Mouse (Mus musculus) heart, embryonic 12.5 days (tissue): ENCODE data around the gene St13. TPM values are rescaled to one million over a fixed set of nuclear protein-coding genes. Genes with fewer than 3 reads are reported as not detected.
A peak's percentile ranks its signal among the peaks of the same experiment; 100 is the strongest.
"Not testable (repeated sequence)": the region's sequence is repeated elsewhere in the genome, so short reads cannot be mapped to it uniquely, and the experiment has no call there.

Experiments used
- ATAC-seq: fragments of 200-750 bp; cut with Nextera tagmentation; 2 replicates; pipeline ENCODE4 v1.8.0; 2017; ENCODE audit warnings: moderate TSS enrichment, moderate library complexity; ENCODE audit not compliant: insufficient number of reproducible peaks, low FRiP score
- H3K27ac ChIP-seq: fragments of 300-500 bp; sonication (generic); 2 replicates; pipeline ENCODE4 v1.5.1; 2016; ENCODE audit warnings: mild to moderate bottlenecking, moderate library complexity; ENCODE audit not compliant: poor library complexity, severe bottlenecking
- H3K27me3 ChIP-seq: fragments of 300-500 bp; sonication (generic); replicated peaks from 2 replicates; pipeline ENCODE4 v1.6.1; 2016; ENCODE audit warnings: mild to moderate bottlenecking, moderate library complexity
- H3K36me3 ChIP-seq: fragments of 300-500 bp; sonication (generic); 2 replicates; pipeline ENCODE4 v1.6.1; 2016; ENCODE audit warnings: mild to moderate bottlenecking, moderate library complexity
- H3K4me1 ChIP-seq: fragments of 300-500 bp; sonication (generic); replicated peaks from 2 replicates; pipeline ENCODE4 v1.6.1; 2016; ENCODE audit warnings: mild to moderate bottlenecking
- H3K4me2 ChIP-seq: fragments of 300-500 bp; sonication (generic); 2 replicates; pipeline ENCODE4 v1.6.1; 2016; ENCODE audit warnings: mild to moderate bottlenecking, moderate library complexity
- H3K4me3 ChIP-seq: fragments of 300-500 bp; sonication (generic); 2 replicates; pipeline ENCODE4 v1.5.1; 2016; ENCODE audit warnings: mild to moderate bottlenecking
- H3K9ac ChIP-seq: fragments of 300-500 bp; sonication (generic); 2 replicates; pipeline ENCODE4 v1.6.1; 2016; ENCODE audit warnings: mild to moderate bottlenecking, moderate library complexity
- H3K9me3 ChIP-seq: fragments of 300-500 bp; sonication (generic); replicated peaks from 2 replicates; pipeline ENCODE4 v1.6.1; 2016; ENCODE audit warnings: mild to moderate bottlenecking, moderate library complexity
- WGBS: fragments of 180-500 bp; shearing (Covaris S2); methylation state at CpG from one replicate; pipeline ENCODE4 v1.1.7; 2016; 5-methylcytosine and 5-hydroxymethylcytosine counted together
- polyA plus RNA-seq: library from polyadenylated mRNA; unstranded; fragments of >200 nt; fragmentation: Nextera tagmentation; extraction: Ambion mirVana; gene quantifications from 2 replicates; pipeline ENCODE4 v1.2.1, GENCODE M21; 2016

St13 gene
- polyA plus RNA-seq, result 150 TPM in 2 replicates

- H3K9me3 ChIP-seq, result no peaks in the 10 kb centered on the region
- peaks cover 11% of the 10 kb centered on the region for H3K36me3 ChIP-seq
- peaks cover 15% of the 10 kb centered on the region; the same call in 1 of the 2 replicates for H3K4me1 ChIP-seq
- H3K27me3 ChIP-seq, result no peaks in the 10 kb centered on the region
- peak within 1 kb of the TSS; percentile 91 for H3K27ac ChIP-seq
- under 1% methylated on average over 50 of the region's 50 CpGs for WGBS
- peak within 1 kb of the TSS; percentile 93 for H3K9ac ChIP-seq
- peak within 1 kb of the TSS; percentile 67 for H3K4me3 ChIP-seq
- peak; percentile 100 for ATAC-seq
- H3K4me2 ChIP-seq, result peak within 1 kb of the TSS; percentile 91
Observed at GRCm38 (mm10) chr15:81399638-81400315, at the start of gene St13, which contains the start of gene Xpnpep3. TSS of gene St13 (minus strand) at chr15:81400077. TSS of gene Xpnpep3 (plus strand) at chr15:81400138.

- H3K4me1 ChIP-seq, result 0 out of 2 replicates have a peak, but pooled peaks cover 3% of the 10 kb centered on the region
- H3K27me3 ChIP-seq, result no peaks in the 10 kb centered on the region
- H3K36me3 ChIP-seq, result peaks cover 35% of the 10 kb centered on the region
- no peak for ATAC-seq
- H3K9ac ChIP-seq, result no peak overlapping the region
- WGBS, result 36% methylated on average over 3 of the region's 3 CpGs
- H3K4me2 ChIP-seq, result no peak overlapping the region
- H3K4me3 ChIP-seq, result no peak overlapping the region
- H3K9me3 ChIP-seq, result no peaks in the 10 kb centered on the region
- no peak overlapping the region for H3K27ac ChIP-seq
Observed at GRCm38 (mm10) chr15:81448463-81448862, 48.6 kb upstream of the St13 start.

- peaks cover 29% of the 10 kb centered on the region for H3K36me3 ChIP-seq
- no peaks in the 10 kb centered on the region for H3K9me3 ChIP-seq
- no peak overlapping the region for H3K27ac ChIP-seq
- H3K9ac ChIP-seq, result no peak overlapping the region
- H3K27me3 ChIP-seq, result no peaks in the 10 kb centered on the region
- H3K4me1 ChIP-seq, result no peaks in the 10 kb centered on the region
- no peak for ATAC-seq
- no peak overlapping the region for H3K4me2 ChIP-seq
- no peak overlapping the region for H3K4me3 ChIP-seq
Observed at GRCm38 (mm10) chr15:81439236-81439635, 39.4 kb upstream of the St13 start.

- Histone ChIP-seq H3K27ac (no peak overlapping the region), H3K9me3 (no peaks in the 10 kb centered on the region), H3K4me1 (no peaks in the 10 kb centered on the region), H3K9ac (no peak overlapping the region), H3K4me3 (no peak overlapping the region), H3K27me3 (no peaks in the 10 kb centered on the region), H3K36me3 (peaks cover 29% of the 10 kb centered on the region), H3K4me2 (no peak overlapping the region)
- ATAC-seq, result no peak
- WGBS, result 96% methylated on average over 1 of the region's 1 CpGs
Observed at GRCm38 (mm10) chr15:81438345-81438744, 38.5 kb upstream of the St13 start.

- Histone ChIP-seq H3K4me2 (no peak overlapping the region), H3K9ac (no peak overlapping the region), H3K4me1 (no peaks in the 10 kb centered on the region), H3K4me3 (no peak overlapping the region), H3K36me3 (peaks cover 32% of the 10 kb centered on the region), H3K27ac (no peak overlapping the region), H3K27me3 (no peaks in the 10 kb centered on the region), H3K9me3 (no peaks in the 10 kb centered on the region)
- no peak for ATAC-seq
- WGBS, result 83% methylated on average over 1 of the region's 1 CpGs
Observed at GRCm38 (mm10) chr15:81431195-81431594, 31.3 kb upstream of the St13 start.

- Histone ChIP-seq H3K9ac (no peak overlapping the region), H3K27me3 (no peaks in the 10 kb centered on the region), H3K36me3 (peaks cover 26% of the 10 kb centered on the region), H3K4me2 (no peak overlapping the region), H3K4me1 (no peaks in the 10 kb centered on the region), H3K9me3 (no peaks in the 10 kb centered on the region), H3K4me3 (no peak overlapping the region), H3K27ac (no peak overlapping the region)
- 73% methylated on average over 2 of the region's 2 CpGs for WGBS
- ATAC-seq, result no peak
Observed at GRCm38 (mm10) chr15:81427947-81428346, 28.1 kb upstream of the St13 start.

GRCm38 (mm10) chr15:81425311-81425710 is 25.4 kb upstream of the St13 start:
- Histone ChIP-seq H3K4me2 (no peak overlapping the region), H3K4me1 (no peaks in the 10 kb centered on the region), H3K36me3 (peaks cover 15% of the 10 kb centered on the region), H3K4me3 (no peak overlapping the region), H3K9ac (no peak overlapping the region), H3K27me3 (no peaks in the 10 kb centered on the region), H3K9me3 (no peaks in the 10 kb centered on the region), H3K27ac (no peak overlapping the region)
- ATAC-seq, result no peak
- WGBS, result 85% methylated on average over 3 of the region's 3 CpGs

- Histone ChIP-seq H3K36me3 (peaks cover 8% of the 10 kb centered on the region), H3K9ac (no peak overlapping the region), H3K27me3 (no peaks in the 10 kb centered on the region), H3K27ac (no peak overlapping the region), H3K4me1 (no peaks in the 10 kb centered on the region), H3K4me2 (no peak overlapping the region), H3K9me3 (no peaks in the 10 kb centered on the region), H3K4me3 (no peak overlapping the region)
- 78% methylated on average over 7 of the region's 7 CpGs for WGBS
- no peak for ATAC-seq
Observed at GRCm38 (mm10) chr15:81422156-81422681, 22.3 kb upstream of the St13 start.

GRCm38 (mm10) chr15:81421454-81421853 is 21.6 kb upstream of the St13 start:
- WGBS, result 80% methylated on average over 1 of the region's 1 CpGs
- Histone ChIP-seq H3K9me3 (no peaks in the 10 kb centered on the region), H3K4me3 (no peak overlapping the region), H3K4me1 (no peaks in the 10 kb centered on the region), H3K9ac (no peak overlapping the region), H3K36me3 (peaks cover 6% of the 10 kb centered on the region; the same call in 1 of the 2 replicates), H3K4me2 (no peak overlapping the region), H3K27ac (no peak overlapping the region), H3K27me3 (no peaks in the 10 kb centered on the region)
- no peak for ATAC-seq

- Histone ChIP-seq H3K4me2 (no peak overlapping the region), H3K27ac (no peak overlapping the region), H3K9me3 (no peaks in the 10 kb centered on the region), H3K9ac (no peak overlapping the region), H3K27me3 (no peaks in the 10 kb centered on the region), H3K4me3 (no peak overlapping the region), H3K36me3 (peaks cover 7% of the 10 kb centered on the region; the same call in 1 of the 2 replicates), H3K4me1 (no peaks in the 10 kb centered on the region)
- 87% methylated on average over 4 of the region's 4 CpGs for WGBS
- ATAC-seq, result no peak
Observed at GRCm38 (mm10) chr15:81418065-81418464, 18.2 kb upstream of the St13 start.

GRCm38 (mm10) chr15:81416763-81417310 is 17.0 kb upstream of the St13 start:
- peak overlapping the region; percentile 34; the same call in 1 of the 2 replicates for H3K9ac ChIP-seq
- 6% methylated on average over 22 of the region's 22 CpGs for WGBS
- peak overlapping the region; percentile 31 for H3K4me3 ChIP-seq
- peak overlapping the region; percentile 64 for H3K4me2 ChIP-seq
- H3K27me3 ChIP-seq, H3K9me3 ChIP-seq, H3K4me1 ChIP-seq, H3K27ac ChIP-seq: not testable (repeated sequence)
- peak; percentile 88 for ATAC-seq
- H3K36me3 ChIP-seq, result peaks cover 10% of the 10 kb centered on the region; the same call in 1 of the 2 replicates
